Mouse (Mus musculus): ENCODE measurements around the gene Iqch.

DNA sequence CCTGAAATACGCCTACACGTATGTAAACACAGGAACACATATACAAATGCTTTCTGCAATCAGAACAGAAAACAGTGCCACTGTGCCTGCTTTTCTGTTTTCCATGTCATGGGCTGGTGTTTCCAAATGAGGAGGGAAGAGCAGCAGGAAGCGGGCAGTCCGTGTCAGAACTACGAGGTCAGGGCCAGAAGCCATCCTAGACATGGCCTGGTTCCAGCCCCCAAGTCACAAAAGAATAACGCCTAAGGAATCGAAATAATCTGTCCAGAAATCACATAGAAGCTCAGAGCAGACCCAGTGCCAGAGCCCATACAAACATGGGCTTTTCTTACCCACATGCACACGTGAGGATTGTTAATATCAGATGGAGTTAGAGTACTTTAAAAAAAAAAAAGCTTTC, 45.4 kb downstream of the Iqch start:
- no peak for TF ChIP-seq CTCF (IDR thresholded peaks at IDR 0.05)
- no peak for TF ChIP-seq EP300 (IDR thresholded peaks at IDR 0.05)
